Mouse (Mus musculus): ENCODE measurements at regions not wholly inside any gene's neighbourhood (a gene's known extent, or its start where the extent isn't known, plus 50 kb on each side); places are given as distances from the start of the nearest gene placed in this dataset.

GRCm38 (mm10) chr10:111111020-111111419, 53.5 kb upstream of the Osbpl8 start:
- no peak for DNase-seq (ENCODE audit: low spot score in 2 of 2)

DNA sequence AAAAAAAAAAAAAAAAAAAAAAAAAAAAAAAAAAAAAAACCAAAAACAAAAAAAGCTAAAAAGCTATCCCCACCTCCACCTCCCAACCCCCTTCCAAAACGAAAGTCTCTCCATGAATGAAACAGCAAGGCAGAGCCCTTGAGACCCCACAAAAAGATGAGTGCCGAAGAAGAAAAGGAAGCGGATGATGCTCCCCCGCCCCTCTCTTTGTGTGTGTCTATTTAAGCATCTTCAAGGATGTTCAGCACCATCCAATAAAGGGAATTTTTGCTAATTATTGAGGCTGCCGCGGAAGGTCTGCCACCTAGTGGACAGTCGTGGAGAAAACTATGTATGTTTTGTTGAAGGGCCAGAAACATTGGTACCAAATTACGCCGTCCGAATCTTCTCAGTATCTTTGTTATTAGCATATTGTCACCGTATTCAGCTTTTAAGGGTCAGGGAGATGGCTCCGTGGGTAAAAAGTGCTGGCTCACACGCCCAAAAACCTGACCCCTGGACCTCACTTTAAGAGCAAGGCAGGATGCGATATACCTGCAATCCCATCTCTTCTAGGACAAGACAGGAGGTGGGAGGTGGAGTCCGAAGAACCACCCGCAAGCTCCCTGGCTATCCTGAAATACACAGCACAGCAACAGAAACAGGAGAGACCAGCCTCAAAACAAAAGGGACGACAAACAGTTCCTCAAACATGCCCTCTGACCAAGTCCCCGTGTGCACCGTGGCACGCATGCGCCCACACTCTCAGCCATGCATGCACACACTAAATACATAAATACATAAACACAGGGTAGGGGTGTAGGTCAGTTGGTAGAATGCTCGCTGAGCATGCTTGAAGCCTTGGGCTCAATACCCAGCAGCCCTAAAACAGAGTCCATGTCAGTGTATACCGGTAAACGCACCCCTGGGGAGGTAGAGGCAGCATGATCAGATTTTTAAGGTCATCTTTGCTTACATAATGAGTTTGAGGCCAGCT, 55.6 kb upstream of the Osbpl8 start:
- DNase-seq (ENCODE audit: low spot score in 2 of 2), result peak in 1 of 2 experiments; percentile 30

- DNase-seq (ENCODE audit: low spot score in 2 of 2), result no peak
These were observed 56.7 kb upstream of the Osbpl8 start for GRCm38 (mm10) chr10:111107852-111108251.

GRCm38 (mm10) chr10:111107387-111107786, 57.2 kb upstream of the Osbpl8 start:
- DNase-seq (ENCODE audit: low spot score in 2 of 2), result peak in 1 of 2 experiments; percentile 37

GRCm38 (mm10) chr10:111106411-111106810, 58.1 kb upstream of the Osbpl8 start:
- DNase-seq (ENCODE audit: low spot score in 2 of 2), result no peak

DNA sequence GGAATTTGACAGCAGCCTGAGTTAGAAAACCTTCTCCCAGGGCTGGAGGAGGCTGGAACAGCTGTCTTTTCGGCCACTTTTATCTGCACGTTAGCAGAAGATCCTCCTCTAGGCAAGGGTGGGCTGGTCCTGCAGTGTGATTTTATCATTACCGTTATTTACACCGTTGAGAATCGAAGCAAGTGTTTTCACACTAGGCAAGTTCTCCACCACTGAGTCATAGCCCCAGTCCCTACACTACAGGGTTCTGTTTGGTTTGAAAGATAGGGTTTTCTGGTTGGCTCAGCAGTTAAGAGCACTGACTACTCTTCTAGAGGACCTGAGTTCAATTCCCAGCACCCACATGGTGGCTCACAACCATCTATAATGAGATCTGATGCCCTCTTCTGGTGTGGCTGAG, 58.9 kb upstream of the Osbpl8 start:
- no peak for DNase-seq (ENCODE audit: low spot score in 2 of 2)

GRCm38 (mm10) chr10:111103512-111103911, 61.0 kb upstream of the Osbpl8 start:
- no peak for DNase-seq (ENCODE audit: low spot score in 2 of 2)

- no peak for DNase-seq (ENCODE audit: low spot score in 2 of 2)
These were observed 61.5 kb upstream of the Osbpl8 start for GRCm38 (mm10) chr10:111103086-111103485.

GRCm38 (mm10) chr10:111101901-111102761, 62.4 kb upstream of the Osbpl8 start:
- peak in 1 of 2 experiments; percentile 6 for DNase-seq (ENCODE audit: low spot score in 2 of 2)

- DNase-seq (ENCODE audit: low spot score in 2 of 2), result peak; percentile 22 to 59
These were observed 64.6 kb upstream of the Osbpl8 start for GRCm38 (mm10) chr10:111099812-111100464.

- no peak for DNase-seq (ENCODE audit: low spot score in 2 of 2)
These were observed 65.3 kb upstream of the Osbpl8 start for GRCm38 (mm10) chr10:111099059-111099811.

GRCm38 (mm10) chr10:111097245-111097644, 67.3 kb upstream of the Osbpl8 start:
- no peak for DNase-seq (ENCODE audit: low spot score in 2 of 2)

DNA sequence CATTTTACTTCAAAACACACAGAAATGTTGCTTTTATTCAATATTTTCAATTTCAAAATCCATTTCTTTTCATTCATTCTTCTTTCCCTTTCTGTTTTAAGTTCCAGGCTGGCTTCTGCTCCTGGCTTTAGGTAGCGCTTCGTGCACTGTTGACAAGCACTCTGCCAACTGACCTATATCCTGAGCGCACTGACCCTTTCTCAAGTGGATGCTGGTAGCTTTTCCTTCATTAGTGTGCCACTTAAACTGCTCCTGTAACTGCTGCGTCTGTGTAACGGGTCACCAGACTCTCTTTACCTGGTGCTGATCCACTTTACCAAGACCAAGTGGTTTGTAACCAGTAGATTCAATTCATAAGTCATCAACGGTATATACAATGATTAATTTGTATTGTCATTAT, 67.7 kb upstream of the Osbpl8 start:
- DNase-seq (ENCODE audit: low spot score in 2 of 2), result no peak

DNA sequence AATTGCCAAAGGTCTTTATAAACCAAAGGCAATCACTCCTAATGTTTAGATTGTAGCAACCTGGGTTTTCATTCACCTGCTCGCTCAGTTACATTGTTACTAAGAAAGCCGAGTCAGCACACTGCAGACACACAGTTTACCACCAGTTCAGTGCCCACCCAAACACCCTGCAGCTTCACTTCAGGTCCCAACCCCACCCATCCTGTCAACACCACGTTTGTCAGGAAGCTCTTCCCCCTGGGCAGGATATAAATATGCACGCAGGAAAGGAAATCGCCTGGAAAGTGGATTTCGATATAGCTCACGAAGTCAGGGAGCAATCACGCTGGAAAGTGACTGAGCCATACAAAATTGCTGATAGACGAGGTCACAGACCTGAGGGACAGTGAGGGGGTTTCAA, 70.1 kb upstream of the Osbpl8 start:
- no peak for DNase-seq (ENCODE audit: low spot score in 2 of 2)

GRCm38 (mm10) chr10:111089382-111089781, 75.2 kb upstream of the Osbpl8 start:
- DNase-seq (ENCODE audit: low spot score in 2 of 2), result no peak

- DNase-seq (ENCODE audit: low spot score in 2 of 2), result no peak
These were observed 75.6 kb upstream of the Zdhhc17 start for GRCm38 (mm10) chr10:111085561-111085960.

DNA sequence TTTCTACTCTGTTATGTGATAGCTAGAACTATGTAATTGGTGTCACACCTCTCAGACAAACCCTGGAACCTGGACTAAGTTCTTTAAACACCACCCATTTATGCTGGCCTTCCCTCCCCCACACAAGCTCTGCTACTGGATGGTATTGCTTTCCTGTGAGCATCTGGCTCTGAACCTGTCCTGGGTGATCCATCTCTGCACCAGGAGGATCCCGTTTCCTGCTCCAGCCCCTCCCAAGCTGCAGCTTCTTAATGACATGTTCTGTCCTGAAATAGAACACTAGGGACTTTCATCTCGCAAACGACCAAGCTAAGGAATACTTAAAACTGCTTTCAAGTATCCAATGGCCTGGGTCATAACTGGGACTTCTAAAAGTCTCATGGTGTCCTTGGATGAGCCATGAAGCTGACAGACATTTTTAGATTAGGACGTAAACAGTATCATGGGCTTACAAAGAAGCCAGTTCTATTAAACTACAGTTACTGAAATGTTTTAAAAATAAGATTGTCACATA, 74.4 kb upstream of the Zdhhc17 start:
- no peak for DNase-seq (ENCODE audit: low spot score in 2 of 2)

DNA sequence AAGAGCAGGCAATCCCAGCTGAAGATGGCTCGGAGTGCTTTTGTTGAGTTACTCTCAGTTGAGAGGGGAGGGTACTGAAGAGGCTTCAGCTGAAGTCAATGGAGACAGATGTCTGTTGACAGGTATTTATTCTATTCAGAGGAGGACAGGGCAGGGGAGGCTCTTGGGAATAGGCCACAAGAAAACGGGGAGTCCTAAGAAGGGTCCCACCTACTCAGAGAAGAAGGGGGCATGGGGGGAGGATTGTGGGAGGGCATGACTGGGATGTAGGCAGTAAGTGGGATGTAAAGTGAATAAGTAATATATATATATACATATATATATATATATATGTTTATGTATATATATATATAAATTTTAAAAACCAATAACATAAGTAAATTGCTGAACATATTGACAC, 73.9 kb upstream of the Zdhhc17 start:
- DNase-seq (ENCODE audit: low spot score in 2 of 2), result no peak

- no peak for DNase-seq (ENCODE audit: low spot score in 2 of 2)
These were observed 73.4 kb upstream of the Zdhhc17 start for GRCm38 (mm10) chr10:111083338-111083737.

GRCm38 (mm10) chr10:111080322-111080721, 70.4 kb upstream of the Zdhhc17 start:
- DNase-seq (ENCODE audit: low spot score in 2 of 2), result no peak

DNA sequence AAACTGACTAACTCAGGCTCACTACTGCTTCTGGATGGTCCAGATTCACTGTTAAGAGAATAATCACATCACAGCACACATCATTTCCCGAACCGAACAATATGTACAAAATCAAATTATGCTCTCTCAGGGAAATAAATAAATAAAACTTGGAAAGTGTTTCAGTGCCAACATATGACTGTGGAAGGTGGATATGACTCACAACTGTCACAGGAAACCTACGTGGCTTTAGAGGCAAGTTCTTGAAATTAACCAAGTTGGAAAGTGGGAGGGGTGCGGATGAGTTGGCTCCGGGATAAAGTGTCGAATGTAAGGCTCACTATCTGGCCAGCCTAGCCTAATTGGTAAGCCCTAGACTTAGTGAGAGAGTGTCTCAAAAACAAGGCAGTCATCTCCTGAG, 69.1 kb upstream of the Zdhhc17 start:
- DNase-seq (ENCODE audit: low spot score in 2 of 2), result no peak

All from urinary bladder, adult 18-20 months (tissue).